Mouse (Mus musculus): ENCODE results near the gene Olfr420.

DNA sequence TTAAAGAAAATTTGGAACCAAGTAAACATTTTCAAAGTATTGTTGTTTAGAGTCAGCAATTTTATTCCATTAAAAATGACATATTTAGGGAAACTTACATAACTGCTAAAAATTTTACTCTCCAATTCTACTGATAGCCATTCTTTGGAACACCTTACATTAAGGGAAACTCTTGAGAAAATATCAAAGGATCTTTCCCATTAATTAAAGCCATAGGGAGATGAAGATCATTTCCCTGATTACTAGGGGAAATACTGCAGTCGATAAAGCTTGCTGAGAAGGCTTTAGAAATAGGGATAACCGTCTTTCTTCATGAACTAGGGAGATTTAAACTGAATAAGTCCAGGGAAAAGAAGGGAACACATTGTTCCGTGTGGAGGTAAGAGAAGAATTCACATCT, 24.2 kb upstream of the Olfr420 start, which contains the start of gene Olfr424:
- no peak for TF ChIP-seq CTCF (IDR thresholded peaks at IDR 0.05; ENCODE audit: extremely low read depth, insufficient read depth, insufficient read length, insufficient replicate concordance)
- no peak for TF ChIP-seq POLR2A (IDR thresholded peaks at IDR 0.05; ENCODE audit: low read depth, low read length)

All from spleen, adult 2 months (tissue).